Mouse (Mus musculus): ENCODE data around the gene Rpl6.

Gene Rpl6

GRCm38 (mm10) chr5:121204132-121205089, at the start of gene Rpl6:
Gene Rpl6 (plus strand): TSS chr5:121204481.
- peak; percentile 91 for DNase-seq (ENCODE audit: low read depth, low spot score)

- DNase-seq (ENCODE audit: low read depth, low spot score) = no peak
These were observed 48.2 kb upstream of the Rpl6 start for GRCm38 (mm10) chr5:121156121-121156520.

- DNase-seq (ENCODE audit: low read depth, low spot score) = no peak
These were observed 47.3 kb upstream of the Rpl6 start for GRCm38 (mm10) chr5:121157017-121157416.

GRCm38 (mm10) chr5:121157489-121157888, 46.8 kb upstream of the Rpl6 start:
- DNase-seq (ENCODE audit: low read depth, low spot score) = no peak

DNA sequence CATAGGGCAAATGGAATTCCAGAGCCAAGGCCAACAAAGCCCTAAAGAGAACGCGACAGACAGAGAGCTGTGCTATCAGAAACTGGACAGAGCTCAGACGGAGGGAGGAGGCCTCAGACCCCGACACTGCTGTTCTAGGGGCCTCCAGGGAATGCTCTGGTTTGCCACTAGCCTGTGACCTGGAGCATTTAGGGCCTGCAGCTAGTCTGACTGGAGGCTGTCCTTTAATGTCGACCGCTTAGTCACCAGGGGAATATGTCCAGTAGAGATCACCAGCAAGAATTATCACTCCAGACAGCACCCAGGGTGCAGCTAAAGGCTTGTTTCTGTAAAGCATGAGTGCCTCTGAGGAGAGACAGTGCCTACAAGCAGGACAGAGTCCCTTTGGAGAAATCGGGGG, 45.3 kb upstream of the Rpl6 start:
- DNase-seq (ENCODE audit: low read depth, low spot score) = no peak

- no peak for DNase-seq (ENCODE audit: low read depth, low spot score)
These were observed 42.0 kb upstream of the Rpl6 start for GRCm38 (mm10) chr5:121162285-121162684.

GRCm38 (mm10) chr5:121162923-121163322, 41.4 kb upstream of the Rpl6 start:
- DNase-seq (ENCODE audit: low read depth, low spot score) = no peak

GRCm38 (mm10) chr5:121166884-121167283, 37.4 kb upstream of the Rpl6 start:
- DNase-seq (ENCODE audit: low read depth, low spot score) = no peak

- no peak for DNase-seq (ENCODE audit: low read depth, low spot score)
These were observed 34.7 kb upstream of the Rpl6 start for GRCm38 (mm10) chr5:121169588-121169987.

DNA sequence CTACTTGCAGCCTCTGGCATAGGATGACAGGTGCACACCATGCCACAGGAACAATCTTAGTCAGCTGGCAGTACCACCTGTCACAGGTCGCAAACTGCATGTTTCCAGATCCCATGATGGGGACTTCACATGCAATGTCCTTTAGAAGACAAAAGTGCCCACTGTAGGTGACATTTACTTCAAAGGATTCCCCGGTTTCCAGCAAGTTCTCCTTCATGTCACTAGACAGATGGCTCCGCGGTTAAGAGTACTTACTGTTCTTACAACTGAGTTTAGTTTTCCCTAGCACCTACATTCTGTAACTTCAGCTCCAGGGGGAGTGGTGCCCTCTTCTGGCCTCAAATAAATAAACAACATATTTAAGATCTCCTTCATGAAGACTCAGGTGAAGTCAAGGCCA, 31.4 kb upstream of the Rpl6 start:
- DNase-seq (ENCODE audit: low read depth, low spot score) = no peak

DNA sequence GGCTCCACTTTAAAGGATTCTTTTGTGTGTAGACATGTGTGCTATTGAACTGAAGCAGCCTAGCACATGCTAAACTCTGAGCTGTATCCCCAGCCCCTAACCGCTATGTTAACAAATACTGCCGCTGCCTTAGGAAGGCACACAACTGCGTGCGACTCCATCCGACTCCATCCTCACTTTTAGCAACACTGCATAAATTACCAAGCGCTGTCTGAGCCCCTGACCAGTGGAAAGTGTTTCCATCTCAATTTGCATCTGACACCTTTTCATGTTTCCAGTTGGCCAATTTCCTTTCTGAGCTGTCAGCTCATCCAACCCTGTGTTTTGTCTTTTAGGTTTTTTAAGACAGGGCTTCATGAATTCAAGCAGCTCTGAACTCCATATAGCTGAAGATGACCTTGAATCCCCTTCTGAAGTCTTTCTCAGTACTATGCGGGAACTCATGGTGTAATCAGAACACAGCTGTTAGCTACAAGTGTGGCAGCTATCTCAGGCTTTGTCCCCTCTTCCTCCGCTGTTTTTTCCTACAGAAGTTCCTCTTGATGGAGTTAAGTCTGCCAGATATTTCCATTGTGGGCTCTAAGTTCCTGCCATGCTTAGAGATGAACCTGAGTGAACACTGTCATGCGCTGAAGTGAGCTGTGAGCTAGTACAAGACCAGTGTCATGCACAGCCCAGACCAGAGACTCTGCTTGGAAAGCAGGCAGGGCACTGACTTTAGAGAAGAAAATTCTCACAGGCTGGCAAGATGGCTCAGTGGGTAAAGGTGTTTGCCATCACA, 25.0 kb upstream of the Rpl6 start:
- DNase-seq (ENCODE audit: low read depth, low spot score) = no peak

DNA sequence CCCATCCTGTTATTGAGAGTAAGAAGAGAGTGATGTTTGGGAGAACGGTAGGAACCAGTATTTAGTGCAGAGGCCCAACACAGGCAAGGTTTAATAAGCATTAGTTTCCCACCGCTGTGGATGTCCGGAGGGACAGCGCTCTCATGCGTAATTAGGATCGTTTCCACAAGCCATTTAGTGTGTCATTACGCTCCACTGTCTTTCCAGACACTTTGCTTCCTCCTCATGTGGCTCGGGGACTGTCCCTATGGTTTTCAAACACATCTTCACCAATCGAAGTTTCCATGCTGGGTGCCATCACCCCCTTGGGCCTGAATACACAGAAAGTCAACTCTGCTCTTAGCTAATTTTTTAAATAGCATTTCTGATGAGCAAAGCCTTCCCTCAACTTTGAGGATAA, 21.0 kb upstream of the Rpl6 start:
- no peak for DNase-seq (ENCODE audit: low read depth, low spot score)

DNA sequence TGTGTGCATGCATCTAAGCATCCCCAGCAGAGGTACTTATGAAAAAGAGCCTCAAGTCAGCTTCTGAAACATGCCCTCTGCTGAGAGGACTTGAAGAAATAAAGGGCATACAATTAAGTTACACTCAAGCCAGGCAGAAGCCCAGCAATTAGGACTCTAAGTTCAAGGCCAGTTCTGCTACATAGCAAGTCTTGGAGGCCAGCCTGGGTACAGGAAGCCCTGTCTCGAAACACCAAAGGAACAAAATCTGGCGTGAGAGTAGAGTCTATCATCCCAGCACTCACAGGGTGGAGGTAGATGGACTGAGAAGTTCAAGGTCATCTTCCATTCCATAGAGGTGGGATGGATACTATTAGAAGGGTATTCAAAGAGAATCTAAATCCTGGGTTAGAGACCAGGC, 19.9 kb upstream of the Rpl6 start:
- DNase-seq (ENCODE audit: low read depth, low spot score) = no peak

- DNase-seq (ENCODE audit: low read depth, low spot score) = peak; percentile 53
These were observed 19.2 kb upstream of the Rpl6 start for GRCm38 (mm10) chr5:121184945-121185551.

- DNase-seq (ENCODE audit: low read depth, low spot score) = peak; percentile 73
These were observed 16.7 kb upstream of the Rpl6 start for GRCm38 (mm10) chr5:121187580-121188001.

DNA sequence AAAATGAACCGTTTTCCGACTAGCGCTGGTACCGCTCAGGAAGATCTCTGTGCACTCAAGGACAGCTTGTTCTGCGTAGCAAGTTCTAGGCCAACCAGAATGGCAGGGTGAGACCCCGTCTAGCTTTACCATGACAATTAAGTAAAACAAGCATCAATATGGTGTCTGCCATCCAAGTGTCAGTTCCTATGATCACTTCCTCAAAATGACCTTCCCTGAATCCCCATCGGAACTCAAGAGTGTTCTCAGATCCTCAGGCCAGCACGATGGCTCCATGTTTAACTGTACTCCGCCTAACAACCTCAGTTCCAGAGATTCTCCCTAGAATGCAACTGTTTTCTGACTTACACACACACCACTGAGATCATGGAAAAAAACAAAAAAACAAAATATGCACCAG, 16.0 kb upstream of the Rpl6 start:
- DNase-seq (ENCODE audit: low read depth, low spot score) = no peak

- DNase-seq (ENCODE audit: low read depth, low spot score) = no peak
These were observed 15.1 kb upstream of the Rpl6 start for GRCm38 (mm10) chr5:121189182-121189581.

DNA sequence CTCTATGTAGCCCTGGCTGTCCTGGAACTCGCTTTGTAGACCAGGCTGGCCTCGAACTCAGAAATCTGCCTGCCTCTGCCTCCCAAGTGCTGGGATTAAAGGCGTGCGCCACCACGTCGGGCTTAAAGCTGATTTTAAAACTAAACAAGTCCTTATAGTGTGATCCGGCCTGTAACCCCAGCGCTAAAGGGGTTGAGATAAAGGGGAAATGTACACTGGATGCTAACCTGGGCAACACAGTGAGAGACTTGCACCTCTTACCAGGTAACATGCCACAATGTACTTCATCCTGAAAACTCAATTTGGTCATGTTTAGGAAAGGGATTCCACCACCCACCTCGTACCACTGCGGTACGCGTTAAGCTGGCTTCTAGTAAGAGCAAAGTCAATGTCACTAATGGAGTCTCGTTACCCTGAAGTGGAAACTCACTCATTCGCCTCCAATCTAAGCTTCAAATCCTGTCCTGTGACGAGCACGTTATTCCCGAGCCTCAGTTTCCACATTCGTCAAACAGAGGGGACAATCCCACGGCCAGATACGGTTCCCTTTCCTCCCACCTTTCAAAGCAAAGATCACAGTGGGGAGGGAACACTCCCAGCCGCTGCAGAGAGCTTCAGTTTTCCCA, 14.0 kb upstream of the Rpl6 start:
- DNase-seq (ENCODE audit: low read depth, low spot score) = no peak

DNA sequence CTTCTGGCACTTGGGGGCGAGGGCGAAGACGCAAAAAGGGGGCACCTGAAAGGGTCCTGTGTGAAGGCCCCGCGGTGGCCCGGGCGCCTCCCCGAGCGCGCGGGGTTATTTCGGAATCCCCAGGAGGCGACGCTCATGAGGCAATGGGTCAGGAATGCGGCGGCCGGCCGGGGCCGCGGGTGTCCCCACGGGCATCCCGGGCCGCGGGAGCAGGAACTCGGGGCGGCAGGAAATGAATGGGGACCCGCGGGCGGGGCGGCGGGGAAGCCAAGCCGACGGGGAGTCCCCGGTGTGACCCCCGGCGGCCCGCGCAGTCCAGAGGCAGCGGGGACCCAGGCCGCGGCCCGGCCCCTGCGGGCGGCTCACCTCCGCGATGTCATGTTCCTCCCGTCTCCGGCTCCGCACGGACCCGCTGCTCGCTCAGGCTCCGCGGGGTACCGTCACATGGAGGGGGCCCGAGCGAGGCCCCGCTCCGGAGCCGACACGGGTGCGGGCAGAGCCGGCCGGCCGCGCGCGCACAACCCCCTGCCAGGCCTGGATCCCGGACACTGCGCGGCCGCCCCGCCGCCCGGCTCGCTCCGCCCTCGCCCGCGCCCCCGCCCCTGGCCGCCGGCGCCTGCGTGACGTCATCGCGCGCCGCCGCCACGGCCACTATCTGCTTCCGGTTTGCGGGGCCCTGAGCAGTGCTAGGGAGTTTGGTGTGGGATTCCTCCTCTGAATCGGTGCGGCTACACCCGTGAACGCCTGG, 13.3 kb upstream of the Rpl6 start, which contains the start of gene Ptpn11:
Ptpn11 (minus strand) TSS at position 562 of the 748 bp plus-strand sequence.
- DNase-seq (ENCODE audit: low read depth, low spot score) = peak; percentile 53

DNA sequence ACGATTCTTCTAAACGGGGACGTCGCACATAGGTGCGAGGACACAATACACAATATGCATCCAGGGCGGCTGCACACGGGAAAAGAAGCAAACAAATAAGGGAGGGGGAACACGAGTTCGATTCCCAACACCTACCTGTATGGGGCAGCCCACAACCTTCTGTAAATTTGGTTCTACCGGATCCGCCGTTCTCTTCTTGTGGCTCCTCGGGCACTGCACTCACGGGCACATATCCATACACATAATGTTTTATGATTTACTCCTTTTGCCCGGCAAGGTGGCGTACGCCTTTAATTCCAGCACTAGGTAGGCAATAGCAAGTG, 12.7 kb upstream of the Rpl6 start:
- DNase-seq (ENCODE audit: low read depth, low spot score) = no peak

- no peak for DNase-seq (ENCODE audit: low read depth, low spot score)
These were observed 10.1 kb upstream of the Rpl6 start for GRCm38 (mm10) chr5:121194173-121194572.

Measured in telencephalon, adult 2 months (tissue).